Mouse (Mus musculus) layer of hippocampus, adult 8-10 months (tissue): ENCODE results near the gene Nup62. TPM values are rescaled to one million over a fixed set of nuclear protein-coding genes. Genes with fewer than 3 reads are reported as not detected.
A peak's percentile ranks its signal among the peaks of the same experiment; 100 is the strongest.
"Not testable (repeated sequence)": the region's sequence is repeated elsewhere in the genome, so short reads cannot be mapped to it uniquely, and the experiment has no call there.

Experiments used
- DNase-seq, 2 experiments: peaks; one replicate each; pipeline ENCODE4 v3.0.0; 2022; ENCODE audit warnings: low spot score in 2 of 2
- microRNA-seq, 2 experiments: library from miRNA; unstranded; fragments of <30 nt; microRNA quantifications; one replicate each; pipeline ENCODE4 v1.2.0; 2022
- total RNA-seq, 4 experiments: library from RNA; stranded (reverse); gene quantifications; 2 replicates each; pipeline ENCODE4 v1.2.4; 2022

Nup62 gene
- total RNA-seq, 4 experiments from 2014 or later, result 27.7 to 32.5 (median 30.2) TPM

DNA sequence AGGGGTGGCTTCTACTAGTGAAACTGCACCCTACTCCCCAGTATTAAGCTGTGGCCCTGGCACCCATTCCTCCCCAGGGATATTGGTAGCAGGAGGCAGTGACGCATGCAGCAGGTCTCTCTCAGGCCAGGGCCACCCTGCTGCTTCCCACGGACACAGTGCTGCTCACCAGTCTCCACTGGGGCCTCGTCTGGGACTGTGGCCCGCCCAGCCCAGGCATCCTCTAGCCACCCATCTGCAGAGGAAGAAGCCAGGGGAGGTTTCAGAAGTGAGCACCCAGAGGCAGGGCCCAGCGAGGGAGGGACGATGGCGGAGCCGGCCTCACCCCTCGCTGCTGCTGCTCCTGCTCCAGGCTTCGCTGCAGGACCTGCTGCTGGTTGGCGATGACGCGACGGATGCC lies 47.3 kb downstream of the Nup62 start:
- DNase-seq, result no peak

DNA sequence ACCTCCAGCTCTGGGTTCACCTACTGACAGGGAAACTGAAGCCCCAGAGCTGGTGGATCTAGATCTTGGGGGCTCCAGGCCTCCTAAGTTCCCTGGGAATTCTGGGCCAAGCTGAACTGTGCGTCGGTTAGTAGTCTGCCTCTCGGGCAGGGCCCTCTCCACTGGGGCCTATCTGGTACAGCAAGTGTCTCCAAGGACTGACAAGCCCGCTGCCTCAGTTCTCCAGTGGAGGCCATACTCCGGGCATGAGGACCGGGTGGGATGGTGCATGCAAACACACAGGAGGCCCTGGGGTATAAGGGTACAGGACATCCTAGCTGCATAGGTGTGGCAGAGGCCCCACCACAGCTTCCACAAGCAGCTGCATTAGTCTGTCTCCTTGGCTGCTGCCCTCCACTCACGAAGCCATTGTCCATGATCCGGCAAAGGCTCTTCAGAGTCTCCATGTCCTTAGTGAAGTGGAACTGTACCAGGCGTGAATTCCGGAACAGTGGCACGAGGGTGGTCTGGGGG lies 48.1 kb downstream of the Nup62 start:
- DNase-seq, result no peak

DNA sequence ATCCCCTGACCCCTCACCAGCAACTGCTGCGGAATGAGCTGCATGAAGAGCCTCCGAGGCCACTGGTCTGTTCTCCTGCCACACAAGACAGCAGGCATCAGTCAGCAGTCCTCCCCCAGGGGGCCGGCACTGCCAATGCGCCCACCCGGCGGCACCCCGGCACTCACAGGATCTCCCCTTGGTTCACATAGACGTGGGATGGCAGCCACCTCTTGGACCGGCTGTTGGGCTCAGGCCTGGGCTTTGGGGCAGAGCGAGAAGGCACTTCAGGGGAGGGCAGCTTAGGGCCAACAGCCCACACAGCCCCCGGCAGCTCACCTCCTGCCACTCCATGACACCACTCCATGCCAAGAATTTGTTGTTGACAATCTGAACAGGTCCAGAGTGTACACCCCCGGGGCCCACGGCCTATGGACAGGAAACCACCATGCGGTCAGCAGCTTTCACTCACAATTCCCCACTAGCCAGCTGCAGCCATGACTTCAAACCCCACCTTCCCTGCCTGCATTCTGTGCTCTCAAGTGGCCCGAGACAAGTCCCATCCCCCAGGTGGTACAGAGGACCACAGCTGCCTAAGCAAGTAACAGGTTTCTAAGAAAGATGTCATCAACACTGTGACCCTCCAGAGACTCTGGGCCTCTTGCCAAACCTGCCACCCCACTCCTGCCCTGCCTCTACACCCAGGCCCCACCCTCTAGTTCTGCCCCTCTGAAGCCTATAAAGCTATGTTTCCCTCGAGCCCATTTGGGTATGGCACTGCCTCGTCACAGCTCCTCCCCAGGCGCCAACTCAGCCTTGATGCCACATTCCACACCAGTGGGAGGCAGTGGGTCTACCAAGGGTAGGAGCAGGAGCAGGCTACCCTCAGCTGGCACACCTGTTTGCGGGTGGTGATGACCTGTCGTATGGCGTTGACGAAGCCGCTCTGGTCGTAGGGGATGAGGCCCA lies 49.0 kb downstream of the Nup62 start:
- DNase-seq, result no peak

DNA sequence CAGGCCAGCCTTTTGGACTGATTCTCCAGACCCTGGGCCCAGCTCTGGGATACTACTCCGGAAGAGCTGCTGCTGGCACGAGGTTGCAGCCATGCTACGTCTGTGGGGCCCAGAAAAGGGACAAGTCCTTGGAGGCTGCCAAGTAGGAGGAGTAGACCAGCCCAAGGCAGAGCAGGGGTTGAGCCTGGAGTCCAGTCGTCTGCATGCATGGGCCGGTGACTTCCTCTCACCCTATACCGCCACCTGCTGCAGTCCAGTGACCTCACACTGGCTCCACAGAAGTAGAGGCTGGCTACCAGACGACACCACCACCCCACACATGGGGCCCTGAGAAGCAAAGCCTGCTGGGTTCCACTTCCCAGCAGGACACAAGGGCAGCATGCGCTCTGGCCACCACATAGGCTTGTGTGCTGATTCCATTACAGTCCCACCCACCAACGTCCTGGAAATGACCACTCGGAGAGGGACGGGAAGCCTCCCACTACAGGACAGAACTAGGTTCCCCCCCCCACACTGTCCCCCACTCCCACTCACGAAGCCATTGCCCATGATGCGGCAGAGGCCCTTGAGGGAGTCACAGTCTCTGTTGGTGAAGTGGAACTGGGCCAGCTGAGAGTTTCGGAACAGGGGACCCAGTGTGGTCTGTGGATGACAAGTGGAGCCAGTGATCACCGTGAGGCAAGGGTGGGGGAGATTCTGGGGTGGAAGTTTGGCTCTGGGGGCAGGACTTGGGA lies 50.6 kb downstream of the Nup62 start:
- no peak for DNase-seq

DNA sequence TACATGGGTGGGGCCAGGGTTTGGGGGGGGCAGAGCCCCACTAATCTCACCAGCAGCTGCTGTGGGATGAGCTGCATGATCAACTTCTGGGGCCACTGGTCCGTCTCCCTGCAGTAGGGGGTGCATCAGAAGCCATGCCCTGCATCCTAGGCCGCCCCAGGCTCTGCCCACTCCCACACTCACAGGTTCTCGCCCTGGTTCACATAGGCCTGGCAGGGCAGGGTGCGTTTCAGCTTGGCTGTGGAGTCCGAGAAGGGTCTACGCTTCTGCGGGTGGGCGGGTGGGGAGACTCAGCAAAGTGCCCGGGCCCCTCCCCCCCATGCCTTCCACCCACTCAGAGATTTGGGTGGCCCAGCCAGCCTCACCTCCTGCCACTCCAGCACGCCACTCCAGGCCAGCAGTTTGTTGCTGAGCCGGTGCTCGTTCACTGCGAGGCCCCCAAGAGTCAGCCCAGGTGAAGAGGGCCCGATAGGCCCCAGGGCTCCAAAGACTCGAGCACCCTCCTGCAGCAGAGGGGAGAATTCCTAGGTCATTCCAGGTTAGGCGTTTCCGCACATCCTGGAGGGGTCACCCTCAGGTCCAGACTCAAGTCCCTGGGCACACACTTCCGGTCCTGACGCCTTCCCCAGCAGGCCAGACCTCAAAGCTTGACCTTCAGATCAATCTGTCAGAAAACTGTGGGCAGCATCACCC lies 51.3 kb downstream of the Nup62 start:
- no peak for DNase-seq

DNA sequence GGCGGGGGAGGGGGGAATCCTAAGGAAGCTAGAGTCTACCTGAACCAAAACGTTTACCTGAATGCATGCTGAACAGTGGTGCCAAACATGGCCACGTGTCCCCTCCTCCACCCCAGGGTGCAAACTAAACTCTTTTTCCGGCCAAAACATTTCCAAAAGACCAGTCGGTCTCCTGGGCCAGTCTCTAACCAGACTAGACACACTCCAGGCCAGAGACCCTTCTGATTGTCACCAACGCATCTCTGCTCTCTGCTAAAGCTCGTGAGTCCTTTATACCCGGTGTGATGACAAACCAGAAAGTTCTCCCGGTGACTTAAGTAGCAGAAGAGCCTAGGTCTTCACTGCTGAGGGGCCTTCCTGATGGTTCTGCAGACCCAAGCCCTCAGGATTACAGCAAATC lies 51.9 kb downstream of the Nup62 start:
- DNase-seq, result no peak

DNA sequence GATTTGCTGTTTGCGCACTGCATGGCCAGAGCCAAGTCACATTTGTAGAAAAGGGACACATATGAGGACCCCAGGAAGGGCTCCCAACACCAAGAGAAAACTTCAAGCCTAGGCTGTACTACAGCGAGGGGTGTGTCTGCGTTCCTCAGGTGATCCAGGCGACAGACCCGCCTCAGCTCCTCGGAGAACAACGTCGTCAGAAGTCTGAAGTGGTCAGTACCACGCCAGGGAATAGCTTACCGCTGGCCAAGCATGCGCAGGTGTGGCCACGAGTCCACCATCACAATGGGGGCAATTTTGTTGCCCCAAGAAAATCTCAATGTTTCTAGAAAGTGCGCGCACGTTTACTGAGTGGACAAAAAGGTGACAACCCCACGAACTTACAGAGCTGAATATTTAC lies 52.6 kb downstream of the Nup62 start:
- DNase-seq, result no peak

DNA sequence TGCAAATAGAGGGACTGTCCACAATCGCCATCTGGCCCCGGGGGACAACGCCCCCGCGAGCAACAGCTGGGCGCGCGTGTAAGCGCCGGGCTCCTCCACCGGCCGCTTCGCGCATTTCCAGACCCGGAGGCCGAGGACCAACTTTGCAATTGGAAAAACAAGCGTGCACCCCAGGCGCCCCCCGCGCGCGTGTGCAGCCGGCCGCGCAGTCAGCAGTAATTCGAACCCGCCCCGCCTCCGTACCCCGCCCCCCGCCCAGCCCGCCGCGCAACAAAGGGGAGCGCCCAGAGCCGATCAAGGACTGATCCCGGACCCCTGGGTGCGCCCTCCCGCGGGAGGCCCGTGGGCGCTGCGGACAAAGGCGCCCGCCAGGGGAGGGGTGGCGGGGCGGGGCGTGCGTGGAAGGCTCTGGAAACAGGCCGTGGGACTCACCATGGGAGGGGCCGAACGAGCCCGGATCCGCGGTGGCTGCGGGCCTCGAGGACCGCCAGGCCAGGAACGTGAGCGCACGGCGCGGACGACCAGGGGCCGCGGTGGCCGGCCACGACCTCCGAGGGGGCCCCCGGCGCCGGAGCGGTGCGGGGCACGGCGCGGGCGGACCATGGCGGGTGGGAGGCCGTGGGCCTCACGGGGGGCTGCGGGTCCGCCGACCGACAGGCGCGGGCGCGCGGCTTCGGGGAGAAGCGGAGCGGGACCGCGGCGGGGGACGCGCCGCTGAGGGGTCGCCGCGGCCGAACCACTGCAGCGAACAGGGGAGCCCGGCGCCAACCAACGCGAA lies 53.2 kb downstream of the Nup62 start:
- no peak for DNase-seq

DNA sequence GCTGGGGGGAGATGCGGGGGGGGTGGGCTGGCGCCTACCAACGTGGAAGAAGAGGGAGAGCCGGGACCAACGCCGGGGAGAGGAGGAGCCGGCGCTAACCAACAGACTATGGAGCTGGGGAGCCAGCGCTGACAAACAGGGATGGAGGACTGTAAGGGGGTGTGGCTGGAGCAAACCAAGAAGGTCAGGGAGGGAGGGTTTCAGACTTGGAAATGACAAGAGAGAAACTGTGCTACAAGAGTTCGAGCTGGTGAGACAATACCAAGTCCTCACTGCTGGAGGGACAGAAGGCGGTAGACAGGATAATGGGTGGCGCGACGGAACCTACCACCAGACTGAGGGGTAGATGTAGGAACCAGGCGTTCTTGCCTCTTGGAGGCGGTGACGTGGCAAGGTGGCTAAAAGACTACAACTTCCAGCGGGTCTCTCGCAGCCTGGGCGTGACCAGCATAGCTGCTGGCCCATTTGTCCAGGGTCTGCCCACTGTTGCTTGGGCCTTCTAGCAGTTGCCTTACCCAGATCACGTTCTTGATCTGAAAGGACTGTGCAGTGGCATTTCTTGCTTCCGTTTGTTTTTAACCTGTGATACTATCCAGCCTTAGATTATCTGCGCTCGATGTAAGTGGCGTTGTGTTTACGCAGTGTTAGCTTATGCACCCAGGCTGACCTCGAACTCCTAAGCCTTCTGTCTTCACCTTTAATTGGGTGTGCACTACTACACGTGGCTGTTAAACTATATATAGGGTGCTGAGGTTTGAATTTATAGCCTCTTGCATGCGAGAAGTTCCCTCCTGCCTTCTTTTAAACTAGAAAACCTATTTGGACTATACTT lies 54.0 kb downstream of the Nup62 start, which contains the start of gene Ptov1:
TSS of gene Ptov1 (minus strand) at position 92 of the 832 bp plus-strand sequence.
- DNase-seq, result peak; percentile 96 to 98

DNA sequence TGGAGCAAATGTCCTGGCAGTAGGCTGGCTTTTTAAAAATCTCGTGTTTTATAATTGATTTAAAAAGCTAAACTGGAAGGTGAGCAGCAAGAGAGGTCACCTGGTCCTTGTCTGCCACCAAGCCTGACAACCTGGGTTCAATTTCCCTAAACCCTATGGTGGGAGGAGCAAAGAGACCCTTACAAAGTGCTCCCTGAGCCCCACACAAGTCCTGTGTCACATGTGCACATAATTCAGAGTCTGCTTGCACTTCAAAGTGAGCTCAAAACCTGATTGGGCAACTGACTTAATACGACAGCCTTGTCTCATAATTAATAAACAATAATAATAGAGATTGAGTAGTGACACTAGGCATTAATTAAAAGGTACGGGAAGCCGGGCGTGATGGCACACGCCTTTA lies 54.7 kb downstream of the Nup62 start:
- no peak for DNase-seq

DNA sequence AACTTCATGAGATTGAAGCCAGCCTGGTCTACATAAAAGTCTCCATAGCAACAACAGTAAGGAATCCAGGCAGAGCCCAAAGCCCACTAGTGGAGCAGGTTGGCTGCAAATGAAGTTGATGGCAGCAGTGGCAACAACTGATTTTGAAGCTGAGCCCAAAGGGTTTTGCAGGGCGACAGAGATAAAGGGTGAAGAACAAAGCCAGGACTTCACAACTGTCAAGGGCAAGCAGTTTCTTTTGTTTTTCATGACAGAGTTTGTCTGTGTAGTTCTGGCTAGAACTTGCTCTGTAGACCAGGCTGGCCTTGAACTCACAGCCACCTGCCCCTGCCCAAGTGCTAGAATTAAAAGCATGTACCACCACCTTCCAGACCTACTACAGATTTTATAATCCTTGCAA lies 55.3 kb downstream of the Nup62 start:
- DNase-seq, result no peak

DNA sequence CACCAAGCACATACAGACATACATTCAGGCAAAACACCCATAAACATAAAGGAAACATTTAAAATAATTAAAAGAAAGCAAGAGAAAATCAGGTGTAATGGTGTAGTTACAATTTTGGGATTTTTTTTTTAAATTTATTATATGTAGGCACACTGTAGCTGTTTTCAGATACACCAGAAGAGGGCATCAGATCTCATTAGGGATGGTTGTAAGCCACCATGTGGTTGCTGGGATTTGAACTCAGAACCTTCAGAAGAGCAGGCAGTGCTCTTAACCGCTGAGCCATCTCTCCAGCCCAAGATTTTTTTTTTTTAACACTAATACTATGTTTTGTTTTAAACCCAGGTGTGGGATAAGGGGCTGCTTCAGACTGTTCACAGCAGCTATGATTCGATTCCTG lies 55.9 kb downstream of the Nup62 start:
- DNase-seq, result not testable (repeated sequence)

DNA sequence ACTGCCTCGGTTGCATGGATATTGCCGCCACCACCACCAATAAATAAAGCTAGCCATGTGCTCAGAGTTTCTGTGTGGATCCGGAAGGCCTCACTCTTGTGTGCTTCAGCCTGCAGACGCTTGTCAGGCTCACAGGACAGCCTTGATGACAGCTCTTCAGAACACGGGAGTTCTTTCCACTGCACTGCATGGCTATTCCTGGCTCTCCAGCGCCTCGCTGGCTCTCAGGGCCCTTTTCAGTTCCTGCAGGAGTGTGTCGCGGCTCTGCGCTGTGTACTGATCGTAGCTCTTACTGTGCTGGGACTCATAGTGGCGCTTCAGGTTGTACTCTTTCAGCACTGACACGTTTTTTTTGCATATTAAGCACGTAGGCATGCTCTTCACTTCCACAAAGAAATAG lies 61.9 kb downstream of the Nup62 start:
- no peak for DNase-seq

Small RNA genes within 50 kb of the gene (microRNA-seq; reads per million reads assigned to microRNA genes)
- 0 reads per million in 2 experiments for gene Mir707

Other genes with a start within 250 kb of the Nup62 start
- gene Napsa, start 243.7 kb upstream of the Nup62 start, total RNA-seq, result under 1 TPM in 1 of 4 experiments, not detected in 3; 0.65 TPM
- gene Kcnc3, start 225.4 kb upstream of the Nup62 start, total RNA-seq, result 100 to 1,000 TPM; 133 to 157 (median 145) TPM
- 10 to 100 TPM; 26.6 to 36.6 (median 32.8) TPM for gene Myh14, start 145.2 kb upstream of the Nup62 start, total RNA-seq
- not detected for gene Izumo2, start 107.3 kb upstream of the Nup62 start, total RNA-seq
- gene Vrk3, start 67.7 kb upstream of the Nup62 start, total RNA-seq, result 10 to 100 TPM; 27.7 to 34.6 (median 33.7) TPM
- gene Zfp473, start 65.0 kb upstream of the Nup62 start, total RNA-seq, result under 1 TPM; 0.31 to 0.70 (median 0.60) TPM
- gene Il4i1, start 299 bp downstream of the Nup62 start, total RNA-seq, result 10 to 100 TPM in 2 of 4 experiments, 1 to 10 TPM in 2; 2.7 to 12.2 (median 7.8) TPM
- gene Atf5, start 570 bp downstream of the Nup62 start, total RNA-seq, result 10 to 100 TPM; 23.3 to 36.1 (median 26.1) TPM
- 10 to 100 TPM; 66.3 to 72.6 (median 71.0) TPM for gene Akt1s1, start 32.9 kb downstream of the Nup62 start, total RNA-seq
- gene Tbc1d17, start 33.0 kb downstream of the Nup62 start, total RNA-seq, result 10 to 100 TPM; 71.9 to 92.1 (median 73.8) TPM
- 10 to 100 TPM; 29.8 to 37.7 (median 32.4) TPM for gene Pnkp, start 41.1 kb downstream of the Nup62 start, total RNA-seq
- gene Ptov1, start 53.7 kb downstream of the Nup62 start, total RNA-seq, result 100 to 1,000 TPM; 310 to 354 (median 329) TPM
- gene Med25, start 76.6 kb downstream of the Nup62 start, total RNA-seq, result 100 to 1,000 TPM in 3 of 4 experiments, 10 to 100 TPM in 1; 89.6 to 111 (median 107) TPM
- gene Fuz, start 80.0 kb downstream of the Nup62 start, total RNA-seq, result 10 to 100 TPM; 22.9 to 30.0 (median 26.7) TPM
- gene Ap2a1, start 113.4 kb downstream of the Nup62 start, total RNA-seq, result 100 to 1,000 TPM; 274 to 323 (median 303) TPM
- gene Tsks, start 127.1 kb downstream of the Nup62 start, total RNA-seq, result under 1 TPM; 0.37 to 0.85 (median 0.67) TPM
- gene Cpt1c, start 158.8 kb downstream of the Nup62 start, total RNA-seq, result 100 to 1,000 TPM; 123 to 144 (median 137) TPM
- gene Prmt1, start 170.5 kb downstream of the Nup62 start, total RNA-seq, result 100 to 1,000 TPM; 167 to 173 (median 172) TPM
- gene Irf3, start 181.6 kb downstream of the Nup62 start, total RNA-seq, result 10 to 100 TPM; 42.1 to 52.0 (median 45.0) TPM
- 1 to 10 TPM; 2.3 to 6.1 (median 4.3) TPM for gene Bcl2l12, start 182.6 kb downstream of the Nup62 start, total RNA-seq
- gene Scaf1, start 200.3 kb downstream of the Nup62 start, total RNA-seq, result 100 to 1,000 TPM; 163 to 173 (median 167) TPM
- 10 to 100 TPM; 13.7 to 16.8 (median 15.2) TPM for gene Rras, start 201.9 kb downstream of the Nup62 start, total RNA-seq
- 10 to 100 TPM; 72.9 to 75.3 (median 73.6) TPM for gene Prr12, start 236.8 kb downstream of the Nup62 start, total RNA-seq
- 10 to 100 TPM; 42.2 to 53.5 (median 49.8) TPM for gene Nosip, start 246.3 kb downstream of the Nup62 start, total RNA-seq
- 1 to 10 TPM; 6.5 to 7.6 (median 6.9) TPM for gene Prrg2, start 246.6 kb downstream of the Nup62 start, total RNA-seq